8 mouse cellular contexts compared by ENCODE assay signal in the genomic region with DNA sequence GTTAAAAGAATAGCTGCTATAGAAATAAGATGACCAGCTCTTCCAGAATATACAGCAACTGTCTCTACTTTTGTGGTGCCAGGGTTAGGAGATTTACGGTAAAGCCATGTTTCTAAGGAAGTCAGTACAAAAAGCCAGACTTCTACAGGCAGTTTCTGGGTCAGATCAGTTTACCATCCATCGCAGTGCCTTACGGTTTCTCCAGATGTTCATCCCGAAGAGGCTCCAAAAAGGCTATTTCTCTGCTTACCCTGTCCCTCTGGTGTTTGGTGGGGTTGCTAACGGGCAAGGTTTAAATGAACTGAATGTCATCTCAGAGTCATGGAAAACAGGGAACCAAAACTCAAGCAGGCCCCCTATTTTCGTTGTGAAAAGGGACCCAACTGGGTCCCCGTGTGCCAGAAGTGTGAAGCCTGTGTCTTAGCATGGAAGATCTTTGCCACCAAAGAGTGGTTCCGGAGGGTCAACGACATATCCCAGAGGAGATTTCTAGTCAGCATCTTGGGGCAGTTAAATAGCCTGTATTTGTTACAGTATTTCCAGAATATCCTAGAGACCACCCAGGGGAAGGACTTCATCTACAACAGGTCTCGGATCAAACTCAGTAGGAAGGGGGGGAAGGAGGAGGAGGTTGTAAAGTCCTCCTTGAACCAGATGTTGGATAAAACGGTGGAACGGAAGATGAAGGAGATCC. TPM values are rescaled to one million over a fixed set of nuclear protein-coding genes. Genes with fewer than 3 reads are reported as not detected.
A peak's percentile ranks its signal among the peaks of the same experiment; 100 is the strongest.
DNase-seq lines count a peak whose midpoint lies in the region.

A gene (plus strand): TSS at position 109 of the 694 bp plus-strand sequence.

- peak; percentile 5 to 16 for DNase-seq in left cerebral cortex, adult 18-20 months (ENCODE audit: low spot score in 2 of 2)
- no peak for DNase-seq in left cerebral cortex, adult 8-10 months (ENCODE audit: low spot score in 2 of 2)
- DNase-seq in brain, adult 2 months (ENCODE audit: low read depth, low spot score), result peak; percentile 74
- DNase-seq in heart, embryonic 10.5 days (ENCODE audit: low spot score), result no peak
- DNase-seq in kidney, postnatal 36 days, result peak; percentile 16 to 57
- DNase-seq in lung, postnatal 36 days, result peak; percentile 40
- DNase-seq in splenic B cell, adult 2 months (ENCODE audit: low read depth, low spot score), result peak; percentile 67
- no peak for DNase-seq in cerebellum, adult 11-12 months

- H3K4me1 ChIP-seq in heart, embryonic 10.5 days, result peaks cover 17% of the 10 kb centered on the region

- H3K27me3 ChIP-seq in heart, embryonic 10.5 days (ENCODE audit: insufficient read depth, poor library complexity, severe bottlenecking), result no peaks in the 10 kb centered on the region
- H3K27me3 ChIP-seq in splenic B cell, adult 2 months (ENCODE audit: control insufficient read depth, insufficient read depth, low read length, poor library complexity, severe bottlenecking), result no peaks in the 10 kb centered on the region

- H3K9me3 ChIP-seq in heart, embryonic 10.5 days, result no peaks in the 10 kb centered on the region

- H3K4me3 ChIP-seq in heart, embryonic 10.5 days, result no peak within 1 kb of the TSS; the same call in 1 of the 2 replicates

- peak within 1 kb of the TSS; percentile 67 for H3K27ac ChIP-seq in heart, embryonic 10.5 days

- WGBS in heart, embryonic 10.5 days, result 40% methylated on average over 12 of the region's 12 CpGs

- no peaks in the 10 kb centered on the region for H3K36me3 ChIP-seq in heart, embryonic 10.5 days
- no peaks in the 10 kb centered on the region for H3K36me3 ChIP-seq in splenic B cell, adult 2 months (ENCODE audit: control insufficient read depth, insufficient read depth, low read length, poor library complexity, severe bottlenecking)

RNA-seq across cellular contexts. Expression of the gene that starts here (rescaled TPM):
- total RNA-seq in left cerebral cortex, adult 18-20 months (2021), result under 1 TPM; 0.47 to 0.74 TPM
- total RNA-seq in left cerebral cortex, adult 8-10 months (2022), result 1 to 10 TPM in 2 of 4 experiments, under 1 TPM in 2; 0.63 to 2.2 (median 1.0) TPM
- 0.34 TPM in 1 of 2 replicates, not detected in the other for polyA plus RNA-seq in heart, embryonic 10.5 days (2016; fragmentation: Nextera tagmentation; extraction: Ambion mirVana)

Comparison
In these comparisons a context has a peak if more than half of its experiments do, and no peak if none do; other contexts are left out.
1. Peak in DNase-seq in left cerebral cortex, adult 18-20 months; RNA of the gene not detected or under 1 TPM.
2. DNase-seq: peak in brain, adult 2 months (single experiment), kidney, postnatal 36 days (2 of 2), lung, postnatal 36 days (single experiment) and splenic B cell, adult 2 months (single experiment); none in left cerebral cortex, adult 8-10 months (0 of 2), heart, embryonic 10.5 days (single experiment) and cerebellum, adult 11-12 months (single experiment).